Mouse (Mus musculus): ENCODE data around the gene Cfap61.

DNA sequence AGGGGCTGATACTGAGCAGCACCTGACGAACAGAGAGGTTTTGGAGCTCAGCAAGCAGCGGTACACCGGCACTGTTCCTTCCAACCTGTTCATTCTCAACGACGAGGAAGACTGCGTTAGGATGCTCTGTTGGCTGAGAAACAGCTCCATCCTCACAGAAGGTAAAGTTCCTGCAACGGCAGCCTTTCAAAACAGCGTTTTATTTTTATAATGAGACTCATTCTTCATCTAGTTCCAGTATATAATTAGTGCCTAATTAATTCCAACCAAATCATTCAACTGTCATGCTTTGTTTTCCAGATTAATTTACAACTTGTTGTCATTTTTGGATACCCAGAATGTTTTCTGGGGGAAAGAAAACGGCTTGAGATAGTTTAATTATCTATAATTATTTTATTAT lies 175.3 kb downstream of the Cfap61 start:
- TF ChIP-seq CTCF (IDR thresholded peaks at IDR 0.05; ENCODE audit: low read depth) (no peak), EP300 (IDR thresholded peaks at IDR 0.05; ENCODE audit: low read depth) (no peak)

Measured in liver, postnatal 0 days (tissue).